Mouse (Mus musculus): ENCODE data around the gene Bgn. TPM values are rescaled to one million over a fixed set of nuclear protein-coding genes. Genes with fewer than 3 reads are reported as not detected.

Bgn gene
- total RNA-seq, 2 experiments from 2014 or later: 1.4 TPM; not detected in 1

Other genes with a start within 250 kb of the Bgn start
- 4.2 and 16.7 TPM in 2 replicates for gene Xlr4c, start 240.5 kb upstream of the Bgn start, total RNA-seq (2015)
- 10.1 and 11.2 TPM in 2 replicates for gene Xlr4c, start 240.5 kb upstream of the Bgn start, total RNA-seq (2017)
- not detected in 2 replicates for gene Xlr3c, start 218.2 kb upstream of the Bgn start, total RNA-seq (2015)
- not detected in 2 replicates for gene Xlr3c, start 218.2 kb upstream of the Bgn start, total RNA-seq (2017)
- gene Xlr5a, start 190.6 kb upstream of the Bgn start, total RNA-seq (2015): not detected in 2 replicates
- not detected in 2 replicates for gene Xlr5a, start 190.6 kb upstream of the Bgn start, total RNA-seq (2017)
- not detected in 2 replicates for gene Xlr5c, start 190.6 kb upstream of the Bgn start, total RNA-seq (2015)
- not detected in 2 replicates for gene Xlr5c, start 190.6 kb upstream of the Bgn start, total RNA-seq (2017)
- not detected in 2 replicates for gene Gm45015, start 146.8 kb upstream of the Bgn start, total RNA-seq (2015)
- gene Gm45015, start 146.8 kb upstream of the Bgn start, total RNA-seq (2017): not detected in 2 replicates
- gene Zfp275, start 141.0 kb upstream of the Bgn start, total RNA-seq (2015): 9.1 and 10.4 TPM in 2 replicates
- 6.0 and 8.8 TPM in 2 replicates for gene Zfp275, start 141.0 kb upstream of the Bgn start, total RNA-seq (2017)
- gene Gm18336, start 84.9 kb upstream of the Bgn start, total RNA-seq (2015): not detected in 2 replicates
- gene Gm18336, start 84.9 kb upstream of the Bgn start, total RNA-seq (2017): not detected in 2 replicates
- not detected in 2 replicates for gene Zfp92, start 72.5 kb upstream of the Bgn start, total RNA-seq (2015)
- gene Zfp92, start 72.5 kb upstream of the Bgn start, total RNA-seq (2017): 0.14 TPM in 1 of 2 replicates, not detected in the other
- not detected in 2 replicates for gene Trex2, start 48.3 kb upstream of the Bgn start, total RNA-seq (2015)
- not detected in 2 replicates for gene Trex2, start 48.3 kb upstream of the Bgn start, total RNA-seq (2017)
- 27.1 and 34.7 TPM in 2 replicates for gene Haus7, start 24.6 kb upstream of the Bgn start, total RNA-seq (2015)
- 48.9 and 63.1 TPM in 2 replicates for gene Haus7, start 24.6 kb upstream of the Bgn start, total RNA-seq (2017)
- gene Atp2b3, start 19.5 kb downstream of the Bgn start, total RNA-seq (2015): not detected in 2 replicates
- not detected in 2 replicates for gene Atp2b3, start 19.5 kb downstream of the Bgn start, total RNA-seq (2017)
- gene Dusp9, start 155.8 kb downstream of the Bgn start, total RNA-seq (2015): 0.22 and 0.67 TPM in 2 replicates
- 0.44 and 0.67 TPM in 2 replicates for gene Dusp9, start 155.8 kb downstream of the Bgn start, total RNA-seq (2017)
- gene Pnck, start 176.5 kb downstream of the Bgn start, total RNA-seq (2015): 0.71 and 1.2 TPM in 2 replicates
- 0.21 TPM in 1 of 2 replicates, not detected in the other for gene Pnck, start 176.5 kb downstream of the Bgn start, total RNA-seq (2017)
- 0.07 and 0.61 TPM in 2 replicates for gene Slc6a8, start 189.5 kb downstream of the Bgn start, total RNA-seq (2015)
- gene Slc6a8, start 189.5 kb downstream of the Bgn start, total RNA-seq (2017): 0.04 TPM in 1 of 2 replicates, not detected in the other
- 265 and 285 TPM in 2 replicates for gene Bcap31, start 232.6 kb downstream of the Bgn start, total RNA-seq (2015)
- 218 and 226 TPM in 2 replicates for gene Bcap31, start 232.6 kb downstream of the Bgn start, total RNA-seq (2017)
- gene Abcd1, start 233.0 kb downstream of the Bgn start, total RNA-seq (2015): 34.7 and 37.8 TPM in 2 replicates
- 13.6 and 19.4 TPM in 2 replicates for gene Abcd1, start 233.0 kb downstream of the Bgn start, total RNA-seq (2017)